Mouse (Mus musculus) embryonic facial prominence, embryonic 13.5 days (tissue): ENCODE measurements around the gene Peli1. TPM values are rescaled to one million over a fixed set of nuclear protein-coding genes. Genes with fewer than 3 reads are reported as not detected.

Experiments
- polyA plus RNA-seq: library from polyadenylated mRNA; unstranded; fragments of >200 nt; fragmentation: Nextera tagmentation; extraction: Ambion mirVana; gene quantifications from 2 replicates; pipeline ENCODE4 v1.2.1, GENCODE M21; 2015

Peli1 gene
- polyA plus RNA-seq, 1 experiment from 2014 or later, result 48.8 TPM

Other genes with a start within 250 kb of the Peli1 start
- gene Vps54, start 148.0 kb downstream of the Peli1 start, polyA plus RNA-seq, result 13.7 and 14.9 TPM in 2 replicates